Comparison of ENCODE assay signal across 19 mouse cellular contexts in genomic region chrX:157504506-157504905, GRCm38 (mm10). TPM values are rescaled to one million over a fixed set of nuclear protein-coding genes. Genes with fewer than 3 reads are reported as not detected.
DNase-seq lines count a peak whose midpoint lies in the region; ATAC-seq and TF ChIP-seq lines count a peak whose summit lies in the region.
"Had no signal": no experiment of that assay in that cellular context is flagged by ENCODE, and none has a peak within 500 bp of the region (broad histone marks: within the 10 kb centered on the region; RNA-seq: fewer than 3 reads in every experiment).

No protein-coding gene starts in this region.

- no peak for DNase-seq in frontal cortex, postnatal 10 days (ENCODE audit: low spot score in 2 of 2)
- peak; percentile 80 for DNase-seq in heart, adult 11 months
- DNase-seq in heart, postnatal 10 days = no peak
- DNase-seq in Patski (ENCODE audit: low read depth, low spot score) = no peak
- DNase-seq in layer of hippocampus, postnatal 10 days (ENCODE audit: low spot score in 2 of 2) = no peak
- DNase-seq in natural killer cell, adult 2 months (ENCODE audit: low spot score in 2 of 2) = no peak
- DNase-seq: adrenal gland, adult 8-10 months; adrenal gland, postnatal 36 days; cerebellum, adult 11 months; cerebellum, adult 9-10 months; cerebellum, postnatal 25 days; gastrocnemius, postnatal 14 days; kidney, adult 11 months; kidney, adult 9 months had no signal

- no peak for TF ChIP-seq CTCF in Patski (IDR thresholded peaks at IDR 0.05)

- CTCF ChIA-PET in Patski (lab: Charles Lee) = no interaction called here

- POLR2A ChIA-PET in Patski (lab: Charles Lee) = no interaction called here

- peak; percentile 31; the same call in 1 of the 2 replicates for ATAC-seq in frontal cortex, adult (ENCODE audit: low TSS enrichment)
- peak; percentile 44 for ATAC-seq in Patski
- ATAC-seq: forebrain, embryonic 15.5 days; hindbrain, postnatal 0 days had no signal

- peaks cover 24% of the 10 kb centered on the region for H3K27me3 ChIP-seq in Patski
- H3K27me3 ChIP-seq: forebrain, embryonic 15.5 days; heart, embryonic 15.5 days; hindbrain, embryonic 13.5 days had no signal

- intact Hi-C loops in heart, postnatal 10 days (cut with DNase I) = no loop called here

- in situ Hi-C loops in Patski (cut with MboI; ENCODE audit: low pct_unique_long_range_greater_than_20kb) = no loop called here

RNA-seq across cellular contexts. Expression of gene Sms, which starts 12.4 kb away (rescaled TPM):
- total RNA-seq in heart, postnatal 10 days (2021) = 10 to 100 TPM; 18.3 to 22.8 TPM
- 23.4 TPM for polyA plus RNA-seq in Patski (2021)
- 100 to 1,000 TPM in 1 of 2 experiments, 10 to 100 TPM in 1; 89.3 to 102 TPM for total RNA-seq in layer of hippocampus, postnatal 10 days (2021)
